Mouse (Mus musculus) thymus, adult 2 months (tissue): Measurements from ENCODE around the gene Pkn1.

Experiments used
- CTCF ChIP-seq: fragments of 200-500 bp; IDR thresholded peaks from 2 replicates; pipeline ENCODE4 v1.5.1; 2012; ENCODE audit warnings: mild to moderate bottlenecking, control low read depth, low read length, moderate library complexity, borderline replicate concordance; ENCODE audit not compliant: control insufficient read depth, poor library complexity, insufficient read depth; ENCODE audit errors: extremely low read depth
- POLR2A ChIP-seq: fragments of 200-500 bp; IDR thresholded peaks from 2 replicates; pipeline ENCODE4 v1.6.1; 2012; ENCODE audit warnings: mild to moderate bottlenecking, low read length, control low read depth, moderate library complexity; ENCODE audit not compliant: control insufficient read depth, poor library complexity, insufficient read depth; ENCODE audit errors: extremely low read depth

DNA sequence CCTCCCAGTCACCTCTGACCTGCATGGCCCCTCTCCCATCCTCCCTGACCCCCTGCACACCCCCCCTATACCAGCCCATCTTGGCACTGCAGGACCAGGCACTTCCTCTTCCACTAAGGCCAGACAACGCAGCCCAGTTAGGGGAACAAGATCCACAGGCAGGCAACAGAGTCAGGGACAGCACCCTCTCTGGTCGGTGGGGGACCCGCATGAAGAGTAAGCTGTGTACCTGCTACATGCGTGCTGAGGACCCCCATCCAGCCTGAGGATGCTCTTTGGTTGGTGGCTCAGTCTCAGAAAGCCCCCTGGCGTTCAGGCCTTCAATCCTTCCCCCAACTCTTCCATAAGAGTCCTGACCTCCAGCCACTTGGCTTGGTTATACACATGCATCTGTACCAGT is 7.4 kb upstream of the Pkn1 start:
- TF ChIP-seq POLR2A (no peak), CTCF (no peak)
